Mouse (Mus musculus) MEL (cell line): ENCODE measurements at regions not wholly inside any gene's neighbourhood (a gene's known extent, or its start where the extent isn't known, plus 50 kb on each side); places are given as distances from the start of the nearest gene placed in this dataset.

ENCODE experiments used
- CHD2 ChIP-seq: IDR thresholded peaks from 2 replicates; pipeline ENCODE4 v1.6.1; 2011; ENCODE audit warnings: low read length, improper control_type of control experiment
- CTCF ChIP-seq, 3 experiments: IDR thresholded peaks in 2 of 3; conservative IDR thresholded peaks in 1 of 3; 2 replicates each; pipeline ENCODE4 v1.5.1; 2011 to 2012; ENCODE audit warnings: low read length in 3 of 3, low read depth in 2 of 3, mild to moderate bottlenecking in 2 of 3, improper control_type of control experiment in 1 of 3, inconsistent platforms in 1 of 3, mixed read lengths in 1 of 3, moderate library complexity in 1 of 3; ENCODE audit not compliant: control insufficient read depth in 1 of 3, insufficient read depth in 1 of 3, poor library complexity in 1 of 3, severe bottlenecking in 1 of 3
- EP300 ChIP-seq, 2 experiments: IDR thresholded peaks; 2 replicates each; pipeline ENCODE4 v1.6.1; 2011; ENCODE audit warnings: improper control_type of control experiment in 2 of 2, low read length in 2 of 2, low read depth in 1 of 2, mild to moderate bottlenecking in 1 of 2
- MAFK ChIP-seq: IDR thresholded peaks from 2 replicates; pipeline ENCODE4 v1.6.1; 2011; ENCODE audit warnings: low read depth, mild to moderate bottlenecking, low read length, improper control_type of control experiment, borderline replicate concordance
- MEF2A ChIP-seq: IDR thresholded peaks from 2 replicates; pipeline ENCODE4 v1.6.1; 2014; ENCODE audit warnings: low read depth, mild to moderate bottlenecking, inconsistent platforms, low read length, improper control_type of control experiment; ENCODE audit not compliant: poor library complexity, insufficient replicate concordance, severe bottlenecking; ENCODE audit errors: extremely low read depth
- POLR2A ChIP-seq, 2 experiments: IDR thresholded peaks; 2 replicates each; pipeline ENCODE4 v1.6.1; 2011 to 2012; ENCODE audit warnings: low read length in 2 of 2, mild to moderate bottlenecking in 2 of 2, control low read depth in 1 of 2, improper control_type of control experiment in 1 of 2, low read depth in 1 of 2, moderate library complexity in 1 of 2; ENCODE audit not compliant: control insufficient read depth in 1 of 2, insufficient read depth in 1 of 2, poor library complexity in 1 of 2
- POLR2AphosphoS2 ChIP-seq: IDR thresholded peaks from 2 replicates; pipeline ENCODE4 v1.6.1; 2011; ENCODE audit warnings: low read length, improper control_type of control experiment
- POLR2AphosphoS5 ChIP-seq: IDR thresholded peaks from 2 replicates; pipeline ENCODE4 v1.6.1; 2012; ENCODE audit warnings: low read depth, borderline replicate concordance, mild to moderate bottlenecking, inconsistent platforms, low read length, moderate library complexity, mixed read lengths
- RAD21 ChIP-seq: IDR thresholded peaks from 2 replicates; pipeline ENCODE4 v1.6.1; 2011; ENCODE audit warnings: mild to moderate bottlenecking, low read depth, low read length, improper control_type of control experiment
- TCF12 ChIP-seq: IDR thresholded peaks from 2 replicates; pipeline ENCODE4 v1.6.1; 2014; ENCODE audit warnings: low read depth, mild to moderate bottlenecking, inconsistent platforms, low read length, improper control_type of control experiment, moderate library complexity
- USF1 ChIP-seq: IDR thresholded peaks from 2 replicates; pipeline ENCODE4 v1.6.1; 2014; ENCODE audit warnings: low read depth, mild to moderate bottlenecking, inconsistent platforms, low read length, improper control_type of control experiment, moderate library complexity

DNA sequence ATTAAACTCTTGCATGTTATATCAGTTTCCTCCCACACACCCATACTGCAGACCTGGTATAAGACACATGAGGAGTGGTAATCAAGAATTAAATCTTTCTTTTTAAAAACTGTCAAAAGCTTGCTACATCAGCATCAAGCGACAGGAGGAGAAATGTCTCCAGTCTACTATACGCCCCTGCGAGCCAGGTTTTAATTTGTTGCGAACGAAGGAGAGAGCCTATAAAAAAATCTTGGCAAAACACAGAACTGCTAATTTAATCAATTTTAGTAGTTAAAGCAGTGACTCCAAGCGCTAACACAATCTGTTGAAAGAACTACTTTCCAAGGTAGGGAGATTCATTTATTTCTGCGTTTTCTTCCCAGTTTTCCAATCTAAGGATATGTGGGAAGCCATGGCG, 50.4 kb upstream of the Rnft1 start:
- TF ChIP-seq CHD2: no peak
- TF ChIP-seq CTCF (IDR thresholded peaks at IDR 0.05 in 2 of 3, conservative IDR thresholded peaks at IDR 0.05 in 1 of 3; ENCODE audit: control insufficient read depth in 1 of 3, insufficient read depth in 1 of 3, low read depth in 2 of 3, low read length in 3 of 3, poor library complexity in 1 of 3, severe bottlenecking in 1 of 3): no peak
- TF ChIP-seq POLR2AphosphoS2: no peak
- TF ChIP-seq TCF12: no peak
- TF ChIP-seq EP300 (IDR thresholded peaks at IDR 0.05; ENCODE audit: low read depth in 1 of 2, low read length in 2 of 2): no peak
- TF ChIP-seq MAFK: no peak
- no peak for TF ChIP-seq MEF2A
- no peak for TF ChIP-seq POLR2A (IDR thresholded peaks at IDR 0.05; ENCODE audit: control insufficient read depth in 1 of 2, insufficient read depth in 1 of 2, low read depth in 1 of 2, low read length in 2 of 2, poor library complexity in 1 of 2)
- TF ChIP-seq USF1: no peak
- no peak for TF ChIP-seq POLR2AphosphoS5
- no peak for TF ChIP-seq RAD21
